Mouse (Mus musculus) ovary, adult 18-20 months (tissue): Measurements from ENCODE around the gene Ncf2.

Experiments used
- DNase-seq: peaks from one replicate; pipeline ENCODE4 v3.0.0; 2022; ENCODE audit warnings: low spot score, mixed read lengths

Ncf2 gene

DNA sequence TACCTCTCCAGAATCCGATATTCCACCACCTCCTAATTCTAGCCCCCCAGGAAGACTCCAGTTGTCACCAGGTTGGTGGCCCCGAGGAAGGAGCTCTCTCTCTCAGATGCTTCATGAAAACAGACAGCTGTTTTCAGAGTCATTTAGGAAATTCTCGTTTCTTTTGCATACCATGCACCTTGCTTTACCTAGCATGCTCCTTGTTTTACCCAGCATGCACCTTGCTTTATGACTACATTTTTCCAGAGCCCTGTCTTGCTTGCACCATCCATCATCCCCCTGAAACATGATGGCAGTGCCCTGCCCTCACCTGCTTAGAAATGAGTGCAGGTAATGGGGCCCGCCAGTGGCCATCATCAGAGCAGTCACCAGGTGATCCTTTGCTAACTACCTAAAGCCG, 31.6 kb downstream of the Ncf2 start:
- DNase-seq, result no peak

DNA sequence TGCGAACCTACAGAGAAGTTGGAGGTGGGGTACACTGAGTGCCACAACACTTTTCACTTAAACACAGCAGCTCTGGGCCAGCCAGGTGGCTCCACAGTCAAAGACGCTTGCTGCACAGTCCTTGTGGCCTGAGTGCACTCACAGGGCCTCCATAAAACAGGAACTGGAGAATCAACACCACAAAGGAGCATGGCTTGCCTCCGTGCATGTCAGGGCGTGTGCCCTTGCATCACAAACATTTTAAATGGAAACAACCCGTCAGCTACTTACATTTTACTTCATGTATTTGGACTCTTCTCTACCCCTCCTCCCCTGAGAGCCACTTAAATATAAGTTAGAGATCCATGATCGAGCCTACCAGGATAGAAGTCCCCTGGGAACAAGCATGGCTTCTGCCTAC, 32.3 kb downstream of the Ncf2 start:
- no peak for DNase-seq

DNA sequence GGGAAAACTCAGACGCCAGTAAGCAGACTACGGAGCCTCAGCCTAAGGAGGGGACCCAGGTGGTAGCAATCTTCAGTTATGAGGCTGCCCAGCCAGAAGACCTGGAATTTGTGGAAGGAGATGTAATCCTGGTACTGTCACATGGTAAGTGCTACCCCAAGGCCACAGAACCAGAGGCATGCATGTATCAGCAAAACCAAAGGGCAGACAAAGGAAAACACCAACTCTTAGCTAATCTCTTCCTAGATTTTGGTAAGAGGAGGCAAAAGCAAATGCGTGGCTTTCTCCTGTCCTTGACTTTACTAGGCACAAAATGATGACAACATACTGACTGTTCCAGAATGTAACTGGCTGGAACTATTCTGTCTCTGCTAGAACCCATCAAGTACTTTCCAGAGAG, 35.1 kb downstream of the Ncf2 start:
- DNase-seq, result no peak

DNA sequence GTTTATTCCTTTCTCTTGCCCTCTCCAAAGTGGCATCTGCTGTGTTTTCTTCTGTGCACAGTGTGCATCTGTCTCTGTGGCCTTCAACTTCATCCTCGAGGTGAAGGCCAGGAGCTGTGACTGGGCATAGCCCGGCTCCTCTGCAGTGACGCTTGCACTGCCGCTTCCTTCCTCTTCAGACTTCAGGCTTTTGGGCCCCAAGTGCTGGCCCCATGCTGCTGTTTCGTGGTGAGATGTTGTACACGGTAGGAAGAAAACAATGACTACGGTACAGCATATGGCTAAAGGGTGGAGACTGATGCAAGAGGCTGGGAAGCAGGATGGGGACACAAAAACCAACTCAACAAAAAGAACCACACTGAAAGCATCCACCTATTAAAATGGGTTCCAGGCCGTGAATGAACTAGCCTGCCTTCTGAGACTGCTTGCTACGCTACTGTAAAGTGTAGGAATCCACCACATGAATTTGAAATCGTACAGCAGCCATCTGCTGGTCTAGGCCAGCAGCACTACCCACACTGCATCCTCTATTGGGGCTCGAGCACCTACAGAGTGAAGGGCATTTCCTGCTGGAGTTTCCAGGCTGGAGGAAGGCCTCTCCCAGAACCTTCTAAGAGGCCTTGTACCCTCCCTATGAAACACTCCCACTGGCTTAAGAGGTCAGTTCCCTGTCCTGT, 38.2 kb downstream of the Ncf2 start:
- DNase-seq, result no peak

DNA sequence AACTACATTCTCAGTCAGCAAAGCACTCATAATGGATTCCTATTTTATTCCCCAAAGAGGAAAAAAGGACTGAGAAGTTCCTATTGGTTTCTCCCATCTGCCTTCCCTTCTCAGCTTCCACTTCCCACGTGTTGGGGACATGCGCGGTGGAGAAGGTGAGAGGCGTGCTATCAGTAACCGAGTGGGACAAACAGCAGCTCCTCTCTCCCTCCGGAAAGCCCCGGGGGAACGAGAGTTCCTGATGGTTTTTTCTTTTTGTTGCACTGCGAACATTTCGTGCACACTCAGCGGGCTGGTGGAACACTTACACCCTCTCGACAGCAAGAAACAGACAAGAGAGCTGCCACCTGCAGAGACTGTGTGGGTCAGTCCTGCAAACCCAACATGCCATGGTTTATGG, 38.8 kb downstream of the Ncf2 start:
- no peak for DNase-seq

DNA sequence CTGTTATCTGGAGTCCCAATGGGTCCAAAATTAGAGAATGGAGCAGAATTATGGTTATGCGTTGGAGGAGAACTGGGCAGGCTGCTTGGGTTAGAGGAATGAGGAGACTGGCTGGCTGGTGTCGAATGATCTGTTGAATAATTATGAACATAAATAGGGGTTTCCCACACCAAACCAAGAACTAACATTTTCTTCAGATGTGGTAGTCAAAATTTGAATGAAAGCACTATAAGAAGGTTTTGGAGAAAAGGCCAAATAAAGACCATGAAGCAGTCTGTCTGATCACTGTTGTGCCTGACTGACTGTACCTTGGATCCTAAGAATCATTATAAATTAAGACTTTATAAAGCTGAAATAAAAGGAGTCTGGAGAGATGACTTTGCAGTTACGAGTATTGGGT, 40.3 kb downstream of the Ncf2 start:
- DNase-seq, result no peak

DNA sequence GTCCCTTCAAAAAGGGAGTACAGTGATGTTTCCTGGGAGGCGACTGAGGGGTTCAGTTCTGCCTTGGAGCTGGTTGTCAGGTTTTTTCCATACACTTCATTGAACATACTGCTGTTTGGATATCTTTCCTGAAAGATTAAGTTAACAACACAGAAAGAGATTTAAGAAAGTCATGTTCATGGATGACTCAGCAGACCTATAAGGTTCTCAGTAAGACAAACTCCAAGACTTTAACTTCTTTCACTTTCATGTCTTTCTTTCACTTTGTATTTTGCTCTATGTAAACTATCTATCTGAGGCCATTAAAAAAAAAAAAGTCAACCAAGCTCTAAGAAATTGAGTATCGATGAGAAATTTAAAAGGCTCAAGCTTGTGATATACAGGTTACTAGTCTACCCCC, 41.1 kb downstream of the Ncf2 start:
- no peak for DNase-seq

DNA sequence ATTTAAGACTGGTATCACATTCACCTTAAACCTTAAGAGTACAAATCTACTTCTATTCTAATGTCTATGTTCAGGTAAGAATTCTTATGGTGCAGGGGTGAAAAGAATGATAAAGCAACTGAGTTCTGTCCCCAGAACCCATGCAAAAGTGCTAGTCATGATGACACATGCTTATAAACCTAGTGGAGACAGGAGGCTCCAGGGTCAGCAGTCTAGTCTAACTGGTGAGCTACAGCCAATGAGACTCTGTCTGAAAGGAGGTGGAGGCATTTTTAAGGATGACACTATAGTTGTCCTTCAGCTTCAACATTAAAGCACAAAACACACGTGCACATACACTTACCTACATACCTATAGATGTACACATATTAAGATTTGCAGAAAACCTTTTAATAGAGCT, 44.6 kb downstream of the Ncf2 start:
- DNase-seq, result no peak

DNA sequence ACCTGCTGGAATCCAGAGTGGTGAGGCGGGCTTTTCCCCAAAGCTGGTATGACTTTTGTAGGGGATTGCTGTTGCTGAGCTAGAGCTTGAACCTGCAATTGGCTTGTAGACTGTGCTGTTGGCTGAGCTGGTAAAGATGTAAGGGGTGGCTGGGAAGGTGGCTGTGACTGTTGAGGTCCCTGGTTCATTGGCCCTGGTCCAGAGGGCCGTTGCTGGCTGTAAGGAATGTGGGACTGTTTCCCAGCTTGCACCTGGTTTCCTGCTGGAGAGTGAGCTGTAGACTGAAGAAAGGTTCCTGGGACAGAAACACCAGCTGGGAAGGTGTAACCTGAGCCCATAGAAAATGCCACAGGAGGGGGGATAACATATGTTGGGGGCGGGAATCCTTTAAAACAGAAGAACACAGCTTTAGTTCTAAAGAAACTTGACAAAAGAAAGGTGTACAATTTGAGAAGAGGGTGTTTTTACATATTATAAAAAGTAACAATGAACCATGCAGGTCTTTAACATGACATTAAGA, 45.3 kb downstream of the Ncf2 start:
- DNase-seq, result no peak

DNA sequence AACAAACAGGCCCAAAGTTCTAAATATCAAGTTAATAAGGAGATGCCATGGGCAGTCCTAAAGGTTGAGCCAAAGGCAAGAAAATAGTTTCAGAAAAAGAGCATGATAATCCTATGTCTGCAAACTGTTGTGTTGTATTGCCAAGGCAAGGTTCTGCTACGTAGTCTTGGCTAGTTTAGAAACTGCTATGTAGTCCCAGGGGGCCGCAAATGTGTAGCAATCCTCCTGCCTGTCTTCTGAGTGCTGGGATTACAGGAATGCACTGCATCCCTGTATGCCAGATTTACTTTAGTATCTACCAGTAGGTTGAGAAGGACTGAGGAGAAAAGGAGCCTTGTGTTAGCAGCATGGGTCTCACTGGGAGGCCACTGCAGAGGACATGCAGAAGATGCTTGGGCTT, 46.9 kb downstream of the Ncf2 start:
- no peak for DNase-seq

DNA sequence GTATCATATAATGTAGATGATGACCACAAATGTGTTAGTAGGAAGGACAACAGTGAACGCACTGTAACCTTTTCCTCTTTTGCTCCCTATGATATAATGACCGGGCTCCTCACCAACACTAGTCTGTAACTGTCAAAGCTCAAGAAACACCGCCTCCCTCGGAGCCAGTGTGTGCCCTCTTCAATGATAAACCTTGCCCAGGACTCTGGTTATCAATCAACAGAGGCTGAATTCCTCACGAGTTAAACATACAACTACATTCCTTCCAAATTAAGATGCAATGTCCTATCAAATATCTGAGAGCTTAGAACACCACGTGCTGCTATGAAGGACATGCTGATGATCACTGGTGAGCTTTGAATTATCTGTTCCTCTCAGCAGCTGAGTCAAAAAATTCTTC, 69.9 kb downstream of the Ncf2 start:
- DNase-seq, result no peak

DNA sequence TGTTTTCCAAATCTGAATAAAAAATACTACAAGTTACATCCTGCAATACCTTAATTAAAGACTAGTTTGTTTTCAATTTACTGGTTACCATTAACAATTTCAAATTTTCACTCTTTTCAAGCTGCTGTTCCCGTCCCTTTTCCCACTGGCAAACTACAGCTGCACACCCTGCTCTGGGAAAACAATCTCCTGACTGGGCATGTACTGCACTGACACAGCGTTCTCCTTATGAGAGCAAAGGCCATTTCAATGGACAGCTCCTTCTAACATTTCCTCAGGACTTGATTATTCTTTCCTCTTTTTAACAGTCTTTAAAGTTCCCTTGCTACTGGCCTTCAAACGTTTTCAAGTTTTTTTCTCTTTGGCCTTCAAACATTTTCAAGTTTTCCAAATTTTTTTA, 71.0 kb downstream of the Ncf2 start:
- no peak for DNase-seq
